Mouse (Mus musculus): ENCODE data around the gene Wfdc13. TPM values are rescaled to one million over a fixed set of nuclear protein-coding genes. Genes with fewer than 3 reads are reported as not detected.

Wfdc13 gene
- polyA plus RNA-seq (2015; fragmentation: Nextera tagmentation; extraction: Ambion mirVana): not detected in 2 replicates

GRCm38 (mm10) chr2:164684807-164685206 lies at the start of gene Wfdc13:
TSS of gene Wfdc13 (plus strand) at chr2:164685107.

GRCm38 (mm10) chr2:164638696-164639095 lies 46.2 kb upstream of the Wfdc13 start, which contains the start of gene Wfdc16:
TSS of gene Wfdc16 (minus strand) at chr2:164638796.

GRCm38 (mm10) chr2:164655858-164656257 lies 29.0 kb upstream of the Wfdc13 start, which contains the start of gene Wfdc10:
TSS of gene Wfdc10 (plus strand) at chr2:164656046.

GRCm38 (mm10) chr2:164656483-164656882 lies 28.4 kb upstream of the Wfdc13 start, which contains the start of gene Wfdc9:
TSS of gene Wfdc9 (minus strand) at chr2:164656583.

GRCm38 (mm10) chr2:164673987-164674386 lies 10.9 kb upstream of the Wfdc13 start, which contains the start of gene Wfdc11:
TSS of gene Wfdc11 (minus strand) at chr2:164674087.

GRCm38 (mm10) chr2:164698201-164698600 lies 13.3 kb downstream of the Wfdc13 start, which contains the start of gene Spint4:
TSS of gene Spint4 (plus strand) at chr2:164698501.

GRCm38 (mm10) chr2:164715005-164715404 lies 30.1 kb downstream of the Wfdc13 start, which contains the start of gene Spint5:
TSS of gene Spint5 (plus strand) at chr2:164715305.

Other genes starting within 250 kb of the Wfdc13 start
- 24.0 and 33.9 TPM in 2 replicates for gene Sdc4, start 241.2 kb upstream of the Wfdc13 start, polyA plus RNA-seq (2015; fragmentation: Nextera tagmentation; extraction: Ambion mirVana)
- gene Sys1, start 228.1 kb upstream of the Wfdc13 start, polyA plus RNA-seq (2015; fragmentation: Nextera tagmentation; extraction: Ambion mirVana): 50.7 and 54.5 TPM in 2 replicates
- gene Gm20458, start 224.1 kb upstream of the Wfdc13 start, polyA plus RNA-seq (2015; fragmentation: Nextera tagmentation; extraction: Ambion mirVana): 5.4 and 7.5 TPM in 2 replicates
- not detected in 2 replicates for gene Trp53tg5, start 211.4 kb upstream of the Wfdc13 start, polyA plus RNA-seq (2015; fragmentation: Nextera tagmentation; extraction: Ambion mirVana)
- 1.9 and 3.2 TPM in 2 replicates for gene Dbndd2, start 199.0 kb upstream of the Wfdc13 start, polyA plus RNA-seq (2015; fragmentation: Nextera tagmentation; extraction: Ambion mirVana)
- gene Pigt, start 187.6 kb upstream of the Wfdc13 start, polyA plus RNA-seq (2015; fragmentation: Nextera tagmentation; extraction: Ambion mirVana): 32.0 and 38.4 TPM in 2 replicates
- 1.6 and 2.4 TPM in 2 replicates for gene Wfdc2, start 122.7 kb upstream of the Wfdc13 start, polyA plus RNA-seq (2015; fragmentation: Nextera tagmentation; extraction: Ambion mirVana)
- not detected in 2 replicates for gene Spint3, start 111.6 kb upstream of the Wfdc13 start, polyA plus RNA-seq (2015; fragmentation: Nextera tagmentation; extraction: Ambion mirVana)
- gene Wfdc6a, start 99.7 kb upstream of the Wfdc13 start, polyA plus RNA-seq (2015; fragmentation: Nextera tagmentation; extraction: Ambion mirVana): 0.22 and 0.31 TPM in 2 replicates
- not detected in 2 replicates for gene Eppin, start 91.5 kb upstream of the Wfdc13 start, polyA plus RNA-seq (2015; fragmentation: Nextera tagmentation; extraction: Ambion mirVana)
- gene Wfdc6b, start 71.6 kb upstream of the Wfdc13 start, polyA plus RNA-seq (2015; fragmentation: Nextera tagmentation; extraction: Ambion mirVana): not detected in 2 replicates
- not detected in 2 replicates for gene Wfdc8, start 71.5 kb upstream of the Wfdc13 start, polyA plus RNA-seq (2015; fragmentation: Nextera tagmentation; extraction: Ambion mirVana)
- gene Wfdc16, start 46.3 kb upstream of the Wfdc13 start, polyA plus RNA-seq (2015; fragmentation: Nextera tagmentation; extraction: Ambion mirVana): not detected in 2 replicates
- gene Wfdc10, start 29.1 kb upstream of the Wfdc13 start, polyA plus RNA-seq (2015; fragmentation: Nextera tagmentation; extraction: Ambion mirVana): not detected in 2 replicates
- not detected in 2 replicates for gene Wfdc9, start 28.5 kb upstream of the Wfdc13 start, polyA plus RNA-seq (2015; fragmentation: Nextera tagmentation; extraction: Ambion mirVana)
- gene Wfdc11, start 11.0 kb upstream of the Wfdc13 start, polyA plus RNA-seq (2015; fragmentation: Nextera tagmentation; extraction: Ambion mirVana): not detected in 2 replicates
- not detected in 2 replicates for gene Spint4, start 13.4 kb downstream of the Wfdc13 start, polyA plus RNA-seq (2015; fragmentation: Nextera tagmentation; extraction: Ambion mirVana)
- gene Spint5, start 30.2 kb downstream of the Wfdc13 start, polyA plus RNA-seq (2015; fragmentation: Nextera tagmentation; extraction: Ambion mirVana): not detected in 2 replicates
- gene Wfdc3, start 60.8 kb downstream of the Wfdc13 start, polyA plus RNA-seq (2015; fragmentation: Nextera tagmentation; extraction: Ambion mirVana): 1.5 and 1.9 TPM in 2 replicates
- gene Dnttip1, start 60.9 kb downstream of the Wfdc13 start, polyA plus RNA-seq (2015; fragmentation: Nextera tagmentation; extraction: Ambion mirVana): 57.5 and 59.2 TPM in 2 replicates
- gene Ube2c, start 84.8 kb downstream of the Wfdc13 start, polyA plus RNA-seq (2015; fragmentation: Nextera tagmentation; extraction: Ambion mirVana): 603 and 708 TPM in 2 replicates
- 0.84 and 1.7 TPM in 2 replicates for gene Tnnc2, start 94.9 kb downstream of the Wfdc13 start, polyA plus RNA-seq (2015; fragmentation: Nextera tagmentation; extraction: Ambion mirVana)
- gene Snx21, start 100.7 kb downstream of the Wfdc13 start, polyA plus RNA-seq (2015; fragmentation: Nextera tagmentation; extraction: Ambion mirVana): 7.1 and 8.2 TPM in 2 replicates
- 18.3 and 21.1 TPM in 2 replicates for gene Acot8, start 119.8 kb downstream of the Wfdc13 start, polyA plus RNA-seq (2015; fragmentation: Nextera tagmentation; extraction: Ambion mirVana)
- gene Zswim3, start 120.0 kb downstream of the Wfdc13 start, polyA plus RNA-seq (2015; fragmentation: Nextera tagmentation; extraction: Ambion mirVana): 4.2 and 4.7 TPM in 2 replicates
- 4.9 and 5.9 TPM in 2 replicates for gene Zswim1, start 137.6 kb downstream of the Wfdc13 start, polyA plus RNA-seq (2015; fragmentation: Nextera tagmentation; extraction: Ambion mirVana)
- not detected in 2 replicates for gene Spata25, start 143.4 kb downstream of the Wfdc13 start, polyA plus RNA-seq (2015; fragmentation: Nextera tagmentation; extraction: Ambion mirVana)
- gene Ctsa, start 147.8 kb downstream of the Wfdc13 start, polyA plus RNA-seq (2015; fragmentation: Nextera tagmentation; extraction: Ambion mirVana): 71.3 and 90.5 TPM in 2 replicates
- 3.3 and 3.9 TPM in 2 replicates for gene Neurl2, start 148.3 kb downstream of the Wfdc13 start, polyA plus RNA-seq (2015; fragmentation: Nextera tagmentation; extraction: Ambion mirVana)
- 8.5 and 12.7 TPM in 2 replicates for gene Pltp, start 172.6 kb downstream of the Wfdc13 start, polyA plus RNA-seq (2015; fragmentation: Nextera tagmentation; extraction: Ambion mirVana)
- 62.6 and 71.6 TPM in 2 replicates for gene Pcif1, start 194.2 kb downstream of the Wfdc13 start, polyA plus RNA-seq (2015; fragmentation: Nextera tagmentation; extraction: Ambion mirVana)
- 4.5 and 5.3 TPM in 2 replicates for gene Zfp335, start 226.7 kb downstream of the Wfdc13 start, polyA plus RNA-seq (2015; fragmentation: Nextera tagmentation; extraction: Ambion mirVana)

Measured in spleen, postnatal 0 days (tissue).